In genomic region chr2:180292026-180292425, GRCm38 (mm10) we compare ENCODE assay signal across 25 mouse cellular contexts. TPM values are rescaled to one million over a fixed set of nuclear protein-coding genes. Genes with fewer than 3 reads are reported as not detected.
DNase-seq lines count a peak whose midpoint lies in the region; ATAC-seq and TF ChIP-seq lines count a peak whose summit lies in the region.
"Had no signal": no experiment of that assay in that cellular context is flagged by ENCODE, and none has a peak within 500 bp of the region (broad histone marks: within the 10 kb centered on the region; RNA-seq: fewer than 3 reads in every experiment).

No protein-coding gene starts in this region.

- H3K4me2 ChIP-seq in heart, embryonic 13.5 days: no peak overlapping the region
- 0 out of 2 replicates have a peak overlapping the region, but pooled peaks have one; percentile 17 for H3K4me2 ChIP-seq in intestine, postnatal 0 days (replicated peaks; ENCODE audit: low read depth)
- H3K4me2 ChIP-seq in stomach, embryonic 14.5 days (replicated peaks; ENCODE audit: low read depth, low read length): no peak overlapping the region
- no peak overlapping the region for H3K4me2 ChIP-seq in midbrain, embryonic 11.5 days
- H3K4me2 ChIP-seq: forebrain, embryonic 12.5 days; hindbrain, embryonic 15.5 days; liver, embryonic 15.5 days had no signal

- H3K27ac ChIP-seq in gastrocnemius, adult 2 months: peak overlapping the region; percentile 83
- no peak overlapping the region for H3K27ac ChIP-seq in heart, embryonic 13.5 days (replicated peaks)
- H3K27ac ChIP-seq in intestine, postnatal 0 days (ENCODE audit: low read depth, low read length): no peak overlapping the region
- H3K27ac ChIP-seq in stomach, embryonic 14.5 days (ENCODE audit: low read length): 0 out of 2 replicates have a peak overlapping the region, but pooled peaks have one; percentile 44
- H3K27ac ChIP-seq in midbrain, embryonic 11.5 days (ENCODE audit: low read depth, low read length): no peak overlapping the region
- H3K27ac ChIP-seq: forebrain, embryonic 12.5 days; hindbrain, embryonic 15.5 days; liver, embryonic 15.5 days had no signal

- TF ChIP-seq CTCF in gastrocnemius, adult 2 months (IDR thresholded peaks at IDR 0.05): no peak
- TF ChIP-seq CTCF in intestine, postnatal 0 days (IDR thresholded peaks at IDR 0.05; ENCODE audit: low read depth): no peak

- H3K36me3 ChIP-seq in heart, embryonic 13.5 days: no peaks in the 10 kb centered on the region
- H3K36me3 ChIP-seq in intestine, postnatal 0 days (ENCODE audit: control insufficient read depth, insufficient read depth): no peaks in the 10 kb centered on the region
- no peaks in the 10 kb centered on the region for H3K36me3 ChIP-seq in stomach, embryonic 14.5 days (ENCODE audit: control insufficient read depth, insufficient read depth, low read length)
- H3K36me3 ChIP-seq in midbrain, embryonic 11.5 days (ENCODE audit: control insufficient read depth, insufficient read depth, low read length): no peaks in the 10 kb centered on the region
- H3K36me3 ChIP-seq: forebrain, embryonic 12.5 days; G1E; hindbrain, embryonic 15.5 days; liver, embryonic 15.5 days had no signal

- no peak for ATAC-seq in heart, embryonic 13.5 days (ENCODE audit: extremely low read depth, insufficient number of reproducible peaks, low FRiP score, low TSS enrichment)
- ATAC-seq in intestine, postnatal 0 days: no peak
- ATAC-seq in stomach, embryonic 14.5 days (ENCODE audit: insufficient number of reproducible peaks, insufficient read depth, low FRiP score, low read depth): no peak
- no peak for ATAC-seq in midbrain, embryonic 11.5 days (ENCODE audit: low FRiP score)
- ATAC-seq: activated CD4-positive, CD25-positive, alpha-beta regulatory T cell, adult 4 months; CD4-positive, CD25-positive, alpha-beta regulatory T cell, adult 4 months; midbrain, embryonic 16.5 days had no signal

- H3K27me3 ChIP-seq in heart, embryonic 13.5 days (replicated peaks): no peaks in the 10 kb centered on the region
- H3K27me3 ChIP-seq in intestine, postnatal 0 days (replicated peaks; ENCODE audit: control insufficient read depth, insufficient read depth, low read length): no peaks in the 10 kb centered on the region
- H3K27me3 ChIP-seq in stomach, embryonic 14.5 days (ENCODE audit: control insufficient read depth, insufficient read depth, low read length): no peaks in the 10 kb centered on the region
- H3K27me3 ChIP-seq in midbrain, embryonic 11.5 days (ENCODE audit: control insufficient read depth, insufficient read depth, low read length): no peaks in the 10 kb centered on the region
- H3K27me3 ChIP-seq: hindbrain, embryonic 15.5 days; liver, embryonic 15.5 days had no signal

- 61% methylated on average over 4 of the region's 4 CpGs for WGBS in heart, embryonic 13.5 days
- 41% methylated on average over 4 of the region's 4 CpGs for WGBS in intestine, postnatal 0 days
- 42% methylated on average over 4 of the region's 4 CpGs for WGBS in stomach, embryonic 14.5 days
- WGBS in midbrain, embryonic 11.5 days: 84% methylated on average over 4 of the region's 4 CpGs

- no peak overlapping the region for H3K4me3 ChIP-seq in gastrocnemius, adult 2 months
- H3K4me3 ChIP-seq in heart, embryonic 13.5 days: no peak overlapping the region
- H3K4me3 ChIP-seq in intestine, postnatal 0 days (ENCODE audit: low read depth, low read length): no peak overlapping the region
- H3K4me3 ChIP-seq in stomach, embryonic 14.5 days (ENCODE audit: low read depth, low read length): no peak overlapping the region
- H3K4me3 ChIP-seq in midbrain, embryonic 11.5 days (ENCODE audit: low read depth, low read length): no peak overlapping the region
- H3K4me3 ChIP-seq: forebrain, embryonic 12.5 days; hindbrain, embryonic 15.5 days; liver, embryonic 15.5 days; megakaryocyte, embryonic 14.5 days had no signal

- no peaks in the 10 kb centered on the region for H3K9me3 ChIP-seq in heart, embryonic 13.5 days
- no peaks in the 10 kb centered on the region for H3K9me3 ChIP-seq in intestine, postnatal 0 days (ENCODE audit: control insufficient read depth)
- no peaks in the 10 kb centered on the region for H3K9me3 ChIP-seq in stomach, embryonic 14.5 days (ENCODE audit: control insufficient read depth, low read depth, low read length)
- no peaks in the 10 kb centered on the region for H3K9me3 ChIP-seq in midbrain, embryonic 11.5 days (ENCODE audit: control insufficient read depth, low read length)
- H3K9me3 ChIP-seq: forebrain, embryonic 12.5 days; G1E; hindbrain, embryonic 15.5 days; liver, embryonic 15.5 days; megakaryocyte, embryonic 14.5 days had no signal

- intact Hi-C loops in gastrocnemius, adult 2 months (cut with DNase I): no loop called here
- intact Hi-C loops in gastrocnemius, postnatal 14 days (cut with DNase I; ENCODE audit: low total_unique reads): no loop called here

- H3K9ac ChIP-seq in heart, embryonic 13.5 days: 0 out of 2 replicates have a peak overlapping the region, but pooled peaks have one; percentile 19
- H3K9ac ChIP-seq in intestine, postnatal 0 days (ENCODE audit: low read depth, low read length): no peak overlapping the region
- no peak overlapping the region for H3K9ac ChIP-seq in stomach, embryonic 14.5 days (replicated peaks; ENCODE audit: low read depth, low read length)
- no peak overlapping the region for H3K9ac ChIP-seq in midbrain, embryonic 11.5 days (ENCODE audit: low read length)
- H3K9ac ChIP-seq: forebrain, embryonic 12.5 days; hindbrain, embryonic 15.5 days; liver, embryonic 15.5 days had no signal

- peak; percentile 76 for DNase-seq in gastrocnemius, adult 2 months
- no peak for DNase-seq in gastrocnemius, postnatal 14 days
- DNase-seq in heart, postnatal 4 days: no peak
- DNase-seq in right cerebral cortex, adult 18-20 months: no peak
- no peak for DNase-seq in midbrain, embryonic 11.5 days (ENCODE audit: low spot score, missing footprints)
- DNase-seq: adrenal gland, postnatal 14 days; cerebellum, adult 9-11 months; kidney, adult 11 months; right cerebral cortex, postnatal 25 days had no signal

- peaks cover 29% of the 10 kb centered on the region for H3K4me1 ChIP-seq in heart, embryonic 13.5 days
- H3K4me1 ChIP-seq in intestine, postnatal 0 days (replicated peaks; ENCODE audit: control insufficient read depth, insufficient read depth, low read length): peaks cover 10% of the 10 kb centered on the region; the same call in 1 of the 2 replicates
- H3K4me1 ChIP-seq in stomach, embryonic 14.5 days (ENCODE audit: control insufficient read depth, insufficient read depth, low read length): peaks cover 10% of the 10 kb centered on the region; the same call in 1 of the 2 replicates
- no peaks in the 10 kb centered on the region for H3K4me1 ChIP-seq in midbrain, embryonic 11.5 days (ENCODE audit: control insufficient read depth, insufficient read depth, low read length)
- H3K4me1 ChIP-seq: forebrain, embryonic 12.5 days; hindbrain, embryonic 15.5 days; liver, embryonic 15.5 days had no signal

RNA-seq across cellular contexts. Expression of gene Rbbp8nl, which starts 2.3 kb away (rescaled TPM):
- not detected for total RNA-seq in gastrocnemius, adult 2 months (2021)
- not detected for total RNA-seq in gastrocnemius, postnatal 14 days (2021)
- 0.05 and 0.08 TPM in 2 replicates for polyA plus RNA-seq in heart, embryonic 13.5 days (2015; fragmentation: Nextera tagmentation; extraction: Ambion mirVana)
- not detected for total RNA-seq in heart, postnatal 4 days (2021)
- 0.18 and 0.25 TPM in 2 replicates for polyA plus RNA-seq in intestine, postnatal 0 days (2015; fragmentation: Nextera tagmentation; extraction: Ambion mirVana)
- polyA plus RNA-seq in stomach, embryonic 14.5 days (2014; fragmentation: Nextera tagmentation; extraction: Ambion mirVana): 3.1 TPM in 2 replicates
- not detected in 2 replicates for polyA plus RNA-seq in midbrain, embryonic 11.5 days (2014; fragmentation: Nextera tagmentation; extraction: Ambion mirVana)
- total RNA-seq: adrenal gland, postnatal 14 days; heart, adult 8-10 months; heart, postnatal 36 days; left cerebral cortex, postnatal 25 days; neutrophil, adult 5-6 weeks had no signal
- polyA plus RNA-seq: activated CD4-positive, CD25-positive, alpha-beta regulatory T cell, adult 4 months; CD4-positive, CD25-positive, alpha-beta regulatory T cell, adult 4 months; cortical plate, adult 2 months; G1E; hindbrain, embryonic 15.5 days; liver, embryonic 15.5 days; midbrain, embryonic 16.5 days had no signal

RNA-seq across cellular contexts. Expression of gene Cables2, which starts 18.7 kb away (rescaled TPM):
- total RNA-seq in gastrocnemius, adult 2 months (2021): 1 to 10 TPM; 9.3 to 9.8 TPM
- total RNA-seq in gastrocnemius, postnatal 14 days (2021): 1 to 10 TPM; 6.8 to 9.2 TPM
- 9.0 and 9.3 TPM in 2 replicates for polyA plus RNA-seq in heart, embryonic 13.5 days (2015; fragmentation: Nextera tagmentation; extraction: Ambion mirVana)
- 10 to 100 TPM; 15.2 to 15.4 TPM for total RNA-seq in heart, postnatal 4 days (2021)
- 8.2 and 8.4 TPM in 2 replicates for polyA plus RNA-seq in intestine, postnatal 0 days (2015; fragmentation: Nextera tagmentation; extraction: Ambion mirVana)
- polyA plus RNA-seq in stomach, embryonic 14.5 days (2014; fragmentation: Nextera tagmentation; extraction: Ambion mirVana): 15.5 and 20.4 TPM in 2 replicates
- 13.3 and 14.4 TPM in 2 replicates for polyA plus RNA-seq in midbrain, embryonic 11.5 days (2014; fragmentation: Nextera tagmentation; extraction: Ambion mirVana)

RNA-seq across cellular contexts. Expression of gene Rps21, which starts 34.8 kb away (rescaled TPM):
- total RNA-seq in gastrocnemius, adult 2 months (2021): 100 to 1,000 TPM; 359 to 473 TPM
- 100 to 1,000 TPM; 456 to 506 TPM for total RNA-seq in gastrocnemius, postnatal 14 days (2021)
- polyA plus RNA-seq in heart, embryonic 13.5 days (2015; fragmentation: Nextera tagmentation; extraction: Ambion mirVana): 332 and 351 TPM in 2 replicates
- 100 to 1,000 TPM; 619 to 692 TPM for total RNA-seq in heart, postnatal 4 days (2021)
- 442 and 454 TPM in 2 replicates for polyA plus RNA-seq in intestine, postnatal 0 days (2015; fragmentation: Nextera tagmentation; extraction: Ambion mirVana)
- 734 and 745 TPM in 2 replicates for polyA plus RNA-seq in stomach, embryonic 14.5 days (2014; fragmentation: Nextera tagmentation; extraction: Ambion mirVana)
- polyA plus RNA-seq in midbrain, embryonic 11.5 days (2014; fragmentation: Nextera tagmentation; extraction: Ambion mirVana): 443 and 494 TPM in 2 replicates

RNA-seq across cellular contexts. Expression of gene Gata5, which starts 42.5 kb away (rescaled TPM):
- not detected for total RNA-seq in gastrocnemius, adult 2 months (2021)
- total RNA-seq in gastrocnemius, postnatal 14 days (2021): not detected
- 11.8 and 14.7 TPM in 2 replicates for polyA plus RNA-seq in heart, embryonic 13.5 days (2015; fragmentation: Nextera tagmentation; extraction: Ambion mirVana)
- 1 to 10 TPM; 1.6 to 2.5 TPM for total RNA-seq in heart, postnatal 4 days (2021)
- polyA plus RNA-seq in intestine, postnatal 0 days (2015; fragmentation: Nextera tagmentation; extraction: Ambion mirVana): 20.9 and 23.9 TPM in 2 replicates
- polyA plus RNA-seq in stomach, embryonic 14.5 days (2014; fragmentation: Nextera tagmentation; extraction: Ambion mirVana): 4.9 and 5.4 TPM in 2 replicates
- not detected in 2 replicates for polyA plus RNA-seq in midbrain, embryonic 11.5 days (2014; fragmentation: Nextera tagmentation; extraction: Ambion mirVana)
- total RNA-seq: left cerebral cortex, postnatal 25 days; neutrophil, adult 5-6 weeks had no signal
- polyA plus RNA-seq: activated CD4-positive, CD25-positive, alpha-beta regulatory T cell, adult 4 months; CD4-positive, CD25-positive, alpha-beta regulatory T cell, adult 4 months; cortical plate, adult 2 months; forebrain, embryonic 12.5 days; G1E; hindbrain, embryonic 15.5 days; midbrain, embryonic 16.5 days had no signal

Comparison
In these comparisons a context has a peak if more than half of its experiments do, and no peak if none do; other contexts are left out.
1. H3K27ac ChIP-seq: peak in gastrocnemius, adult 2 months (single experiment) and stomach, embryonic 14.5 days (single experiment); none in heart, embryonic 13.5 days (single experiment), intestine, postnatal 0 days (single experiment) and midbrain, embryonic 11.5 days (single experiment).